Mouse (Mus musculus) MEL (cell line): ENCODE data around the gene Als2cr12. TPM values are rescaled to one million over a fixed set of nuclear protein-coding genes. Genes with fewer than 3 reads are reported as not detected.
A peak's percentile ranks its signal among the peaks of the same experiment; 100 is the strongest.

Source experiments
- DNase-seq: peaks from one replicate; pipeline ENCODE4 v3.0.0; 2011; ENCODE audit warnings: low read depth, low spot score
- H3K27ac ChIP-seq: 2 replicates; pipeline ENCODE4 v1.5.1; 2012; ENCODE audit warnings: low read depth, mild to moderate bottlenecking, control low read depth, low read length, moderate library complexity; ENCODE audit not compliant: control insufficient read depth
- H3K27me3 ChIP-seq, 2 experiments: fragments of 150-350 bp in 1 of 2; sonication (generic) in 1 of 2; 2 replicates each; pipeline ENCODE4 v1.6.1; 2012; ENCODE audit warnings: low read length in 2 of 2, mild to moderate bottlenecking in 2 of 2, improper control_type of control experiment in 1 of 2, moderate library complexity in 1 of 2; ENCODE audit not compliant: insufficient read depth in 2 of 2, control insufficient read depth in 1 of 2
- H3K36me3 ChIP-seq, 2 experiments: 2 replicates each; pipeline ENCODE4 v1.6.1; 2012 to 2014; ENCODE audit warnings: low read length in 2 of 2, improper control_type of control experiment in 1 of 2, inconsistent platforms in 1 of 2, mild to moderate bottlenecking in 1 of 2; ENCODE audit not compliant: insufficient read depth in 2 of 2, control insufficient read depth in 1 of 2
- H3K4me1 ChIP-seq, 2 experiments: fragments of 150-350 bp in 1 of 2; sonication (generic) in 1 of 2; 2 replicates each; pipeline ENCODE4 v1.6.1; 2012; ENCODE audit warnings: low read length in 2 of 2, improper control_type of control experiment in 1 of 2, mild to moderate bottlenecking in 1 of 2; ENCODE audit not compliant: insufficient read depth in 2 of 2, control insufficient read depth in 1 of 2
- H3K4me3 ChIP-seq, 2 experiments: fragments of 150-350 bp in 1 of 2; sonication (generic) in 1 of 2; 2 replicates each; pipeline ENCODE4 v1.5.1; 2012; ENCODE audit warnings: low read depth in 2 of 2, low read length in 2 of 2, mild to moderate bottlenecking in 2 of 2, moderate library complexity in 2 of 2, control low read depth in 1 of 2, improper control_type of control experiment in 1 of 2; ENCODE audit not compliant: control insufficient read depth in 1 of 2, insufficient read depth in 1 of 2
- H3K79me2 ChIP-seq: 2 replicates; pipeline ENCODE4 v1.6.1; 2012; ENCODE audit warnings: mild to moderate bottlenecking, low read length, moderate library complexity; ENCODE audit not compliant: control insufficient read depth, poor library complexity, insufficient read depth
- H3K9ac ChIP-seq: 2 replicates; pipeline ENCODE4 v1.6.1; 2012; ENCODE audit warnings: low read depth, mild to moderate bottlenecking, control low read depth, low read length, moderate library complexity; ENCODE audit not compliant: control insufficient read depth, poor library complexity, severe bottlenecking
- H3K9me3 ChIP-seq: fragments of 150-350 bp; sonication (generic); replicated peaks from 2 replicates; pipeline ENCODE4 v1.6.1; 2012; ENCODE audit warnings: mild to moderate bottlenecking, low read length, improper control_type of control experiment, moderate library complexity; ENCODE audit not compliant: insufficient read depth
- CHD1 ChIP-seq: IDR thresholded peaks from 2 replicates; pipeline ENCODE4 v1.6.1; 2012; ENCODE audit warnings: low read depth, mild to moderate bottlenecking, inconsistent platforms, low read length, improper control_type of control experiment
- CHD2 ChIP-seq: IDR thresholded peaks from 2 replicates; pipeline ENCODE4 v1.6.1; 2011; ENCODE audit warnings: low read length, improper control_type of control experiment
- ELF1 ChIP-seq: IDR thresholded peaks from 2 replicates; pipeline ENCODE4 v1.6.1; 2014; ENCODE audit warnings: low read depth, mild to moderate bottlenecking, inconsistent platforms, low read length, improper control_type of control experiment, moderate library complexity
- EP300 ChIP-seq, 2 experiments: IDR thresholded peaks; 2 replicates each; pipeline ENCODE4 v1.6.1; 2011; ENCODE audit warnings: improper control_type of control experiment in 2 of 2, low read length in 2 of 2, low read depth in 1 of 2, mild to moderate bottlenecking in 1 of 2
- ETS1 ChIP-seq: IDR thresholded peaks from 2 replicates; pipeline ENCODE4 v1.6.1; 2012; ENCODE audit warnings: low read depth, mild to moderate bottlenecking, inconsistent platforms, low read length, improper control_type of control experiment, moderate library complexity
- GATA1 ChIP-seq: IDR thresholded peaks from 2 replicates; pipeline ENCODE4 v1.6.1; 2011; ENCODE audit warnings: low read depth, low read length, improper control_type of control experiment
- HCFC1 ChIP-seq: IDR thresholded peaks from 2 replicates; pipeline ENCODE4 v1.6.1; 2012; ENCODE audit warnings: low read depth, mild to moderate bottlenecking, inconsistent platforms, low read length, improper control_type of control experiment, moderate library complexity
- JUND ChIP-seq: IDR thresholded peaks from 2 replicates; pipeline ENCODE4 v1.6.1; 2011; ENCODE audit warnings: low read depth, mild to moderate bottlenecking, improper control_type of control experiment, low read length
- KAT2A ChIP-seq: conservative IDR thresholded peaks from 2 replicates; pipeline ENCODE4 v1.6.1; 2012; ENCODE audit warnings: low read depth, low read length, improper control_type of control experiment, inconsistent platforms
- MAFK ChIP-seq: IDR thresholded peaks from 2 replicates; pipeline ENCODE4 v1.6.1; 2011; ENCODE audit warnings: low read depth, mild to moderate bottlenecking, low read length, improper control_type of control experiment, borderline replicate concordance
- MAX ChIP-seq: IDR thresholded peaks from 2 replicates; pipeline ENCODE4 v1.6.1; 2011; ENCODE audit warnings: low read length, improper control_type of control experiment
- MAZ ChIP-seq: IDR thresholded peaks from 2 replicates; pipeline ENCODE4 v1.6.1; 2012; ENCODE audit warnings: low read depth, mild to moderate bottlenecking, inconsistent platforms, low read length, improper control_type of control experiment
- MEF2A ChIP-seq: IDR thresholded peaks from 2 replicates; pipeline ENCODE4 v1.6.1; 2014; ENCODE audit warnings: low read depth, mild to moderate bottlenecking, inconsistent platforms, low read length, improper control_type of control experiment; ENCODE audit not compliant: poor library complexity, insufficient replicate concordance, severe bottlenecking; ENCODE audit errors: extremely low read depth
- MXI1 ChIP-seq: IDR thresholded peaks from 2 replicates; pipeline ENCODE4 v1.6.1; 2011; ENCODE audit warnings: mild to moderate bottlenecking, low read depth, low read length, improper control_type of control experiment
- MYB ChIP-seq: IDR thresholded peaks from 2 replicates; pipeline ENCODE4 v1.6.1; 2011; ENCODE audit warnings: mild to moderate bottlenecking, low read depth, low read length, improper control_type of control experiment
- MYC ChIP-seq: IDR thresholded peaks from 2 replicates; pipeline ENCODE4 v1.6.1; 2011; ENCODE audit warnings: low read depth, mild to moderate bottlenecking, low read length, improper control_type of control experiment, moderate library complexity
- NELFE ChIP-seq: IDR thresholded peaks from 2 replicates; pipeline ENCODE4 v1.6.1; 2011; ENCODE audit warnings: low read depth, low read length, improper control_type of control experiment
- POLR2A ChIP-seq, 2 experiments: IDR thresholded peaks; 2 replicates each; pipeline ENCODE4 v1.6.1; 2011 to 2012; ENCODE audit warnings: low read length in 2 of 2, mild to moderate bottlenecking in 2 of 2, control low read depth in 1 of 2, improper control_type of control experiment in 1 of 2, low read depth in 1 of 2, moderate library complexity in 1 of 2; ENCODE audit not compliant: control insufficient read depth in 1 of 2, insufficient read depth in 1 of 2, poor library complexity in 1 of 2
- POLR2AphosphoS2 ChIP-seq: IDR thresholded peaks from 2 replicates; pipeline ENCODE4 v1.6.1; 2011; ENCODE audit warnings: low read length, improper control_type of control experiment
- RCOR1 ChIP-seq: IDR thresholded peaks from 2 replicates; pipeline ENCODE4 v1.6.1; 2012; ENCODE audit warnings: low read depth, mild to moderate bottlenecking, inconsistent platforms, low read length, improper control_type of control experiment
- SIN3A ChIP-seq: IDR thresholded peaks from 2 replicates; pipeline ENCODE4 v1.6.1; 2012; ENCODE audit warnings: low read length, improper control_type of control experiment, inconsistent platforms
- SMC3 ChIP-seq: IDR thresholded peaks from 2 replicates; pipeline ENCODE4 v1.6.1; 2011; ENCODE audit warnings: low read depth, low read length, improper control_type of control experiment
- TBP ChIP-seq: IDR thresholded peaks from 2 replicates; pipeline ENCODE4 v1.8.0; 2011; ENCODE audit warnings: low read depth, low read length, improper control_type of control experiment
- UBTF ChIP-seq: IDR thresholded peaks from 2 replicates; pipeline ENCODE4 v1.6.1; 2012; ENCODE audit warnings: low read depth, mild to moderate bottlenecking, inconsistent platforms, low read length, improper control_type of control experiment, moderate library complexity, borderline replicate concordance; ENCODE audit not compliant: insufficient read depth
- USF1 ChIP-seq: IDR thresholded peaks from 2 replicates; pipeline ENCODE4 v1.6.1; 2014; ENCODE audit warnings: low read depth, mild to moderate bottlenecking, inconsistent platforms, low read length, improper control_type of control experiment, moderate library complexity
- USF2 ChIP-seq, 2 experiments: IDR thresholded peaks; 2 replicates each; pipeline ENCODE4 v1.6.1; 2011 to 2012; ENCODE audit warnings: improper control_type of control experiment in 2 of 2, low read length in 2 of 2, borderline replicate concordance in 1 of 2, inconsistent platforms in 1 of 2, low read depth in 1 of 2, mild to moderate bottlenecking in 1 of 2; ENCODE audit not compliant: insufficient read depth in 1 of 2
- ZMIZ1 ChIP-seq: IDR thresholded peaks from 2 replicates; pipeline ENCODE4 v1.6.1; 2012; ENCODE audit warnings: low read depth, mild to moderate bottlenecking, inconsistent platforms, low read length, improper control_type of control experiment, moderate library complexity
- ZNF384 ChIP-seq: IDR thresholded peaks from 2 replicates; pipeline ENCODE4 v1.6.1; 2012; ENCODE audit warnings: low read depth, mild to moderate bottlenecking, inconsistent platforms, low read length, improper control_type of control experiment
- polyA plus RNA-seq, 2 experiments: library from polyadenylated mRNA; stranded (reverse) in 1 of 2; unstranded in 1 of 2; fragments of >175 nt in 1 of 2; fragments of >200 nt in 1 of 2; gene quantifications; 2 replicates each; pipeline versions ENCODE4 v1.2.1 to v1.2.4; 2012; ENCODE audit warnings: low replicate concordance in 2 of 2, low read depth in 1 of 2; ENCODE audit not compliant: insufficient read length in 2 of 2, insufficient read depth in 1 of 2, missing spikeins in 1 of 2
- total RNA-seq: library from RNA; depleted of rRNA; stranded (reverse); fragments of 300-350 nt; gene quantifications from 2 replicates; pipeline ENCODE4 v1.2.3, GENCODE M21; 2012

Als2cr12 gene
- total and polyA plus RNA-seq, 3 experiments: not detected

GRCm38 (mm10) chr1:58713081-58713892 is 17.5 kb upstream of the Als2cr12 start:
- DNase-seq: peak; percentile 78

GRCm38 (mm10) chr1:58712076-58713061 is 16.6 kb upstream of the Als2cr12 start:
- Histone ChIP-seq H3K27ac (peak overlapping the region; percentile 94), H3K9me3 (no peaks in the 10 kb centered on the region), H3K36me3 (peaks cover 0 to 34% of the 10 kb centered on the region in 2 experiments; a peak in 3 of 4 replicates), H3K9ac (peak overlapping the region; percentile 69), H3K27me3 (no peaks in the 10 kb centered on the region), H3K4me1 (peaks cover 18 to 22% of the 10 kb centered on the region in 2 experiments), H3K4me3 (peak overlapping the region; percentile 76 to 97), H3K79me2 (peaks cover 27% of the 10 kb centered on the region)
- DNase-seq: peak; percentile 92
- TF ChIP-seq USF2 (IDR thresholded peaks at IDR 0.05; ENCODE audit: borderline replicate concordance in 1 of 2, insufficient read depth in 1 of 2, low read depth in 1 of 2, low read length in 2 of 2): peak; percentile 6 to 65; a peak in 2 of 4 replicates
- TF ChIP-seq ETS1: peak; percentile 68; the same call in 1 of the 2 replicates
- TF ChIP-seq UBTF: no peak
- peak; percentile 77 for TF ChIP-seq TBP
- TF ChIP-seq EP300 (IDR thresholded peaks at IDR 0.05; ENCODE audit: low read depth in 1 of 2, low read length in 2 of 2): no peak
- TF ChIP-seq USF1: peak; percentile 92
- 0 out of 2 replicates have a peak, but pooled peaks have one; percentile 15 for TF ChIP-seq MYC
- peak; percentile 69; the same call in 1 of the 2 replicates for TF ChIP-seq JUND
- no peak for TF ChIP-seq MAZ
- TF ChIP-seq POLR2AphosphoS2: peak; percentile 61; the same call in 1 of the 2 replicates
- TF ChIP-seq NELFE: peak; percentile 55; the same call in 1 of the 2 replicates
- TF ChIP-seq MAX: no peak
- TF ChIP-seq MYB: no peak
- TF ChIP-seq CHD2: no peak; the same call in 1 of the 2 replicates
- TF ChIP-seq CHD1: 0 out of 2 replicates have a peak, but pooled peaks have one; percentile 81
- TF ChIP-seq GATA1: peak; percentile 85
- no peak for TF ChIP-seq ELF1
- TF ChIP-seq ZNF384: peak; percentile 89
- TF ChIP-seq SMC3: no peak
- TF ChIP-seq MEF2A: no peak
- TF ChIP-seq POLR2A (IDR thresholded peaks at IDR 0.05; ENCODE audit: control insufficient read depth in 1 of 2, insufficient read depth in 1 of 2, low read depth in 1 of 2, low read length in 2 of 2, poor library complexity in 1 of 2): peak in 1 of 2 experiments; percentile 64; a peak in 2 of 4 replicates

More at GRCm38 (mm10) chr1:58713081-58713892, 17.5 kb upstream of the Als2cr12 start:
- TF ChIP-seq ELF1 (peak; percentile 64), EP300 (IDR thresholded peaks at IDR 0.05; ENCODE audit: low read depth in 1 of 2, low read length in 2 of 2) (no peak), JUND (no peak), TBP (0 out of 2 replicates have a peak, but pooled peaks have one; percentile 18), MXI1 (peak; percentile 30), ZNF384 (peak; percentile 95), SIN3A (peak; percentile 10; the same call in 1 of the 2 replicates), MAFK (no peak), CHD1 (peak; percentile 82; the same call in 1 of the 2 replicates), RCOR1 (no peak), HCFC1 (peak; percentile 28), NELFE (peak; percentile 35; the same call in 1 of the 2 replicates), KAT2A (no peak), ZMIZ1 (peak; percentile 56; the same call in 1 of the 2 replicates)
- Histone ChIP-seq H3K9ac (peak overlapping the region; percentile 76), H3K9me3 (no peaks in the 10 kb centered on the region), H3K27ac (peak overlapping the region; percentile 87), H3K79me2 (peaks cover 27% of the 10 kb centered on the region), H3K36me3 (peaks cover 0 to 42% of the 10 kb centered on the region in 2 experiments; a peak in 3 of 4 replicates), H3K4me3 (peak overlapping the region; percentile 76 to 97), H3K4me1 (peaks cover 26 to 31% of the 10 kb centered on the region in 2 experiments), H3K27me3 (no peaks in the 10 kb centered on the region)
